Mouse (Mus musculus) kidney, adult 18-20 months (tissue): ENCODE measurements around the gene Rcl1.
A peak's percentile ranks its signal among the peaks of the same experiment; 100 is the strongest.

ENCODE experiments used
- DNase-seq: peaks from one replicate; pipeline ENCODE4 v3.0.0; 2021

The Rcl1 gene

DNA sequence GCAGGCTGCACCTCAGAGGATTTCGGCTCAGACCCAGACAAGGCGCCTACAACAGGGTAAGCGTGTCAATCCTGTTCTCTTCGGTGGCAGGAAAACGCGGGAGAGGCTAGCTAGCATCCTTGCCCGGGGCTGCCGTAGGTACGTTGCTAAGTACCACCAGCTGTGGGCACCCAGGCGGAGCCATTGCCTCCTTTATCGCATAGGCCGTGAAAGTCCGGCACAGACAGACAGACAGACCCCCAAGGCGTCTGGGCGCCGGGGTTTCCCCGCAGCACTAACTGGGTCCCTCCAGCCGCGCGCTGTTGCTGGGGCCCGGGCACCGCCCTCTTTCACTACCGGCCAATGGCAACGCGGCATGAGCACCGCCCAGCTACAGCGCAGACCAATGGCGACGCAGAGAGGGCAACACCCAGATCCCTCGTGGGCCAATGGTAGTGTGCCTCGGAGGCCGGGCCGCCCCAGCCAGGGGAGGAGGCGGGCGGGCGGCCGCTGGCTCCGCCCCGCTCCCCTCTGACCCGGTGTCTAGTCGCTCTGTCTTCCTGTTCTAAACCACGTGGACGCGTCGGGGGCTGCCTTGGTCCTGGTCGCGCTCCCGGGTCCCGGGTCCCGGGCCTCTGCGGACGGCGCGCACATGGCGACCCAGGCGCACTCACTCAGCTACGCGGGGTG lies at the start of gene Rcl1:
Gene Rcl1, plus strand, starts transcription at position 502 of the 669 bp plus-strand sequence.
- peak; percentile 93 for DNase-seq

DNA sequence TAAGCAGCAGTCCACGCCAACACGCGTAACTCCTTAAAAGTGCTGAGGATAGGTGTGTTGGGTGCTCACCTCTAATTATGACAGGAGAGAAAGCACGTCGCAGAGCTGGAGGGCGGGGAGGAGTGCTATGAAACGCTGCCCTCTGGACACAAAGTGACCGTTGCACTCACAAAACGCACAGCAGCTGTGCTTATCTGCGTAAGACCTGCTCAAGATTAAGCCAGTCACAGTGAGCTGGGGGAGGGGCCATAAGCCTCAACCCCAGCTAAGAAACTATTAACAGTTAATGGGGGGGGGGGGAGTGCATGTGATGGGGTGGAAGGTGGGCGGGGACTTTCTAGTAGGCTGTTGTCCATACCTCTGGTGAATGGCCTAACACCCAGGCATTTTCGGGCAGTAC lies 48.4 kb upstream of the Rcl1 start:
- DNase-seq = no peak

DNA sequence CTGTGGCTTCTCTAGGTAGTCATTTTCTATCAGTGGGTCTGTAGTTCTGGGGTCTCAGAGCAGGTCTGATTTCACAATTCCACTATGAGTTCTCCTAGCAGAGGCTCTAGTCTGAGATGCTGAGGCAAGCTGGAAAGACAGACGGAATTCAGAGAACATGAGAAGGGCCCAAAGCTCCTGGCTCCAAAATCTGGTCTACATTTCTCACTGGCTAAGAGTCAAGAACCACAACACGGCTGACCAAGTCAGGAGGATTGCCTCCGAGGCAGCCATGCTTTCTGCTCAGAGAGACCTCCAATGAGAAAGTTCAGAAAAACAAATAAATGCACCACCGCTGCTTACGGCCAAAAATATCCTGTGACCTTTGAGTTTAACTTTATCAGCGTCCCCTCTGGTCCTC lies 46.6 kb upstream of the Rcl1 start:
- DNase-seq = no peak

DNA sequence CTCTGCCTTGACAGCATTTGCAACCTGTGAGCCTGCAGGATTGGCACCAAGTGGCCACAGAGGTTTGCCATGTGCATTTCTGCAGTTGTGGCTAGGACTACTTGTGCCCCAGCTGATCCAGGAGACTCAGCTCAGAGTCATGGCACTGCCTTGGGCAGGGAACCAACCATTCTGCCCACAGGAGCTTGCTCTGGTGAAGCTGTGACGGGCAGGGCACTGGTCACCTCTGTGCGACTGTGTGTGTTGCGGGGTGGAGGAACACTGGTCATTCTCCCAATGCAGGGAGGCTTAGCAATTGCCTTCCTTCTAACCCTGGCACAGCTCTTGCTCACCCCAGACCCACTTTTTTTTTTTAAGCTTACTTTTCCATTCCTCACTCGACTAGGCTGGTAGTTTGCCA lies 45.7 kb upstream of the Rcl1 start:
- DNase-seq = no peak

DNA sequence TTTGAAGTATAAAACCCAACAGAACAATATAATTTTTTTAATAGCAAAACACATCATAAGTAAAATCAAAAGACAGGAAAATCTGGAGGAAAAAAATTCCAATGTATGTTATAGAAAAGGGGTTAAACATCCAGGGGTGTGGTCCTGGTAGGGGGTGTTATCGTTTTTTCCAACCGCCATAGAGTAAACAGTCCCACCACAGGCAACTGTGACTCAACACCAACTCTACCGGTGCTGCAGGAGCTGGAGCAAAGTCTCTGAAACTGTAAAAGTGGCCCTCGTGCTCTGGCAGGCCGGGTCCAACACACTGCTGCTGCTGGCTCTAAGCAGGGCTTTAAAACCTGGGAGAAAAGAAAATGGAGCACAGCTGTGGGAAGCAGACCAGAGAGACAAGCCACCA lies 42.4 kb upstream of the Rcl1 start:
- no peak for DNase-seq

DNA sequence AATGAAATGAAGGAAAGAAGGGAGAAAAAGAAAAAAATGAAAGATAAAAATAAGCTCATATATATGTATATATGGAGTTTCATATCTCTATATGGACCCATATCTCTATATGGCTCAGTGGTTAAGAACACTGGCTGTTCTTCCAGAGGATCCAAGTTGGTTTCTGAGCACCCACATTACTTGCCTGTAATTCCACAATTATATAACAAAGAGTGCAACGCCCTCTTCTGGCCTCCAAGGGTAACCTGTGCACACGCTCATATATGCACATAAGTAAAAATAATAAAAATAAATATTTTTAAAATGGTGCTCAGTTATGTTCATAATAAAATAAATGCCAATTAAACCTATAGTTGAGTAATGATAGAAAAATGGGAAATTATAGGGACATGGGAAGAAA lies 41.5 kb upstream of the Rcl1 start:
- DNase-seq = no peak

DNA sequence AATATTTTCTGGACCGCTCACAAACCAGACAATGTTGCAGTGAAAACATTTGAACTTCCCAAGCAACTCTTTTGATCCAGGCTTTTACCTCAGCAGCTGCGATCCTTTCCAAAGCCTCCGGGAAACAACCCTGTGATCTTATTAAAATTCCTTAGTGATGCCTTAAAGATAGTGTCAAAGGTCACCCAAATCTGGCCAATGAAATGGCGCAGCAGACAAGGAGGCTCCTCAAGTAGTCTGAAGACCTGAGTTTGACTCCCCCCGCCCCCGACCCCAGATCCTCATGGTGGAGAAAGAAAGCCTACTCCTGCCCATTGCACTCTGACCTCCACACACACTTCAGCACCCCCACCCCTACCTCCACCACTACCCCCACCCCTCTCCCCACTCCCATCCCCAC lies 40.9 kb upstream of the Rcl1 start:
- DNase-seq = no peak

DNA sequence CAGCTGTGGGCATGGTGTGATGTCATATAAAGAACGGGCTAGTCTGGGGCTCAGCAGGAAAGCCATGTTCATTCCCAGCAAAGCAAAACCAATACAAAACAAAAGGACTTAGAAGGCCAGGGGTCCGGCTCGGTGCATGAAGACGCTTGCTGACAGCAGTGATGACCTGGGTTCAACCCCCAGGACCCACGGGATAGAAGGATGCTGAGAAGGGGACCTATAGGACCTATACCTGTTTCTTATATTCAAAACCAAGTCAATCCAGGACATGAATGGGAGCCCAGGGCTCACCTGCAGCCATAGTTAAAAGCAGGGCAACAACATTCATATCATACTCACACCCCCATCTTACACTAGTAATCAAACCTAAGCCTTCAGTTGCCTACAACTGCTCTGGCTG lies 38.2 kb upstream of the Rcl1 start:
- no peak for DNase-seq

DNA sequence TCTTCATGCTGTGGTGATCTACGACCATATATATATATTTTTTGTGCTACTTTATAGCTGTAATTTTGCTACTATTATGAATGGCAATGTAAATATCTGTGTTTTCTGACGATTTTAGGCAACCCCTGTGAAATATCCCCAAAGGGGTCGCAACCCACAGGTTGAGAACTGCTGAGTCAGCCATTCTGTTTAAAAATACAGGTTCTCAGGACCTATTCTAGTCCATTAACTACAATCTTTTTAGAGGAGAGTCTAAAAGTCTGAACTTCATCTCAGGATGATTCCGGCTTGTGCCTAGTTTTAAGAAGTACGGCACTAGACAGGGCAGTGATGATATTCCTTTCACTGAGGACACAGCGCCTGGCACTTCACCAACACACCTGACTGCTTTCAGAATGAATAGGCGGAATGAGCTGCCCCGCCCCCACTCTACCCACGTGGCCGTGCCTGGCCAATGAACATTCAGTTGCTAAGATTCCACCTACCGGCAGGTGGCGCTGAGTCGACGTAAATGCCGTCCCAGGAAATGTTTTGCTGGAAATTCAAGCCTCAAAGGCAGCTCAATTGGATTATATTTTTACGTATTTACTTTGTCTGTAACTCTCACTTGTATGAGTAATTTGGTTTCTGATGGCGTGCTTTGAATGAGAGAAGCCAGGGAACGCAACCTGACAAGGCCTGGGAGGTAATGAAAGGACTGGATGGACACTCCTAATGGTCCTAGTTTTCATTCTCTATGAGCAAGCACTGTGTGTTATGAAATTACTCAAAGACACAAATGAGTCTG lies 37.4 kb upstream of the Rcl1 start:
- peak; percentile 97 for DNase-seq

DNA sequence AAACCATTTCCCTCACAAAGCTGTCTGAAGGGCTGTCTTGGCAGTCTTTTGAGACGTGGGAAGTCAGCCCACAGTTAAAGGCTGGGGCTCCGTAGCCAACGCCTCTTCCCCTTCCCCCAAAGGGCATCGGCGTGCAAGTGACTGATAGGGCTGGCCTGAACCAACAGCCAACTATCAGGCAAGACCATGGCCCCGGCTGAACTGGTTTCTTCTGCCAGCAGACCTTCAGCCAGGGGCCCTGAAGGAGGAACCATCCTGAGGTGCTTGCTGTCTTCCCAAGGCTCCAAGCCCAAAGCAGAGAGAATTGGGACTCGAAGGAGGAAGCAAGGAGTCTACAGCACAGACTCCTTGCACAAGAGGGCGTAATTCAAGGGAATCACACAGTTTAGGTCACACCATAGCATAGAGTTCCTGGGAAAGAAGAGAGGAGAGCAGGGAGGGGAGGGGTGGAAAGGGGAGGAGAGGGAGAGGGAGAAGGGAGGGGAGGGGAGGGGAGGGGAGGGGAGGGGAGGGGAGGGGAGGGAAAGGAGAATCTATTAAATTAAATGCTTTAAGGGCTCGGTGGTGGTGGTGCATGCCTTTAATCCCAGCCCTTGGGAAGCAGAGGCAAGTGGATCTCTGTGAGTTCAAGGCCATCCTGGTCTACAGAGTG lies 36.6 kb upstream of the Rcl1 start:
- peak; percentile 36 for DNase-seq

DNA sequence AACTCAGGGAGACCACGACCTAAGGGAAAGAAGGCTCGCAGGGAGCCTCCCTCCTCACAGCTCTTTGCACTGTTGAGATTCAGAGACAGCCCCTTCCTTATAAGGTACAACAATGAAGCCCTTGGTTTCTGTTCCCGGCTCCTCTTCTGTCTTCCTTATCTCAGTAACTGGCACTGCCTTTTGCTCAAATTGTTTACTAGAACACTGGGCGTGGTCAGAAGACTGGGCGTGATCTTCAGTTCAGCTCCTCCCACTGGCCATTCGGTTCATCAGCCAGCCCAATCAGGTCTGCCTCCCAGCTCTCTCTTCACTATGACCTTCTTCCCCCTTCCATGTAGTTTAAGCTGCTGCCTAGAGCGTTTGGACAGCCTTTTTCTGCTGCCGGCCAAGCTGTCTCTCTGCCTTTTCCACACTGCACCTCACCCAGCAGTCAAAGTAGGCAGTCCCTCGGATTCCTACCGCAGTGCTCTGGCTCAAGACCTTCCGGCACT lies 34.1 kb upstream of the Rcl1 start:
- DNase-seq = peak; percentile 87

DNA sequence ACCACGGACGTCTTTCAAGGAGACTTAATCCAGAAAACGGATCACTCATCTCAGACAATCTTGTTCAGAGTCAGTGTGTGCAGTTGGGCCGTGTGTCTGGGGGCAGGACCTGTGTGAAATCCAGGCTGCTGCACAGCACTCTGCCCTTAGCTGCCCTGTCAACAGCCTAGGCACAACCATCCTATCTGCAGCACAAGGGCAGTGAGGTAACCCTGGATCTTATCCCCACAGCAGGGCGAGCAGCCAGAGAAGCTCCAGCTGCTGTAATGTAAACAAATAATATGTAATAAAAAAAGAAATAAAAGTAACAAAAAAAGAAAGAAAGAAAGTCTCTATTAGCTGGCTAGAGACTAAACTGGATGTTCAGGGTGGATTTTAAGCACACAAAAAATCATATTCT lies 32.0 kb upstream of the Rcl1 start:
- no peak for DNase-seq

DNA sequence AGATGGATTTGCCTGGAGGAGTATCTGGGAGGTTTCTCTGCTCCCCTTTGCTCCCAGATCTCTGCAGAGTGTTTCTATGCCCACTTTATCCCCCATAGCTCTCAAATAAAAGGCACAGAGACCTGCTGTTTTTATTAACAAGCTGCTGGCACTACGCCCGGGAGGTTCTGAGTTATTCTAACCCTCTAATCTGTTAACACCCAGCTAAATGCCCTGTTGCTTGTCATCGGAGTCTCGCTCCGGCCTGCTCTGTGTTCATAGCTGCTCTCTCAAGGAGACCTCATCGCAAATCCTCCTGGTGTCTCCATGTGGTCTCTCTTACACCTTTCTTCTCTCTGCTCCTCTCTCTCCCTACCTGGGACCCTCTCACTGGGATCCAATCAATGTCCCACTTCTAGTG lies 26.4 kb upstream of the Rcl1 start:
- peak; percentile 42 for DNase-seq

DNA sequence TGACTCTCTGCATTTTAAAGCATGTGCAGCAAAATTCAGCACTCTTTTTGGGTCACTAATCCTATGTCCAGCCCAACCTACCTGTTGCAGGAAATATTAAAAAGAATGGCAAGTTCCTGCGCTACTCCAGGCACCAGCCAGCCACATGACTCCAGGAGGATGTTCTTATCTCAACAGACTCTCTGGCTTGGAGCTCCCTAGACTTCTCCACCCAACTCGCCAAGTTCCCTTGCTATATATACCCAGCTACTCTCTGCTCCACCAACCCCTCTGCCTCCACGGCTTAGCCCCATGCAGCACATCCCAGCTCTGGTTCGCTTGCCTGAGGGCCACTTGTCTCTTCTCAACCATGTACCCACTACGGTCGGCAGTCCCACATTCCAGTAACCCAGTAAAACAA lies 12.5 kb upstream of the Rcl1 start:
- no peak for DNase-seq

DNA sequence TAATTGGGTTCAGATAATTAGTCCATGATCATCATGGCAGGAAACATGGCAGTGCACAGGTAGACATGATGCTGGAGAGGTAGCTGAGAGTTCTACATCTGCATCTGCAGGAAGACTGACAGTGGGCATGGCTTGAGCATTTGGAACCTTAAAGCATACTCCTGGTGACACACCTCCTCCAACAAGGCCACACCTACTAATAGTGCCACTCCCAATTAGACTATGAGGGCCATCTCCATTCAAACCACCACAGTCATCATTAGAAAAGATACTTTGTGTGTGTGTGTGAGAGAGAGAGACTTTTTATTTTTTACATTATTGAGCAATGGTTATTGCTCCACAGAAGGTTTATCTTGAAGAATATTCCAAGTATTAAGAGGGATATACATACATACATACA lies 9.0 kb upstream of the Rcl1 start:
- DNase-seq = no peak

DNA sequence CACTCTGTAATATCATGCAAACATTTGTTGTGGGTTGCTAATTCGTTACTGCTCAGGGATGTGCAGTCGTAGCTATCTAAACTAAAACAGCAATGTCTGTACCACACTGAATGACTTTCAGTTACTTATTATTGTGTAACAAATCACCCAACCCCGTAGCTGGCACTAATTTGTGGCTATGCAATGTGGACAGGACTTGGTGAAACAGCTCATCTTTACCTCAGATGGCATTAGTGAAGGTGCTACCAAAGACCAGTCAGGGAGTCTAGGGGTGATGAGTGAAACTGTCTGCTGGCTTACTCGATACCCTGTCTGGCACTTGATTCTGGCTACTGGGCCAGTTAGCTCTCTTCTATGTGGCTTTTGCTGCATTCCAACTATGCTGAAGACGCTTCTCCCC lies 2.1 kb upstream of the Rcl1 start:
- DNase-seq = no peak

DNA sequence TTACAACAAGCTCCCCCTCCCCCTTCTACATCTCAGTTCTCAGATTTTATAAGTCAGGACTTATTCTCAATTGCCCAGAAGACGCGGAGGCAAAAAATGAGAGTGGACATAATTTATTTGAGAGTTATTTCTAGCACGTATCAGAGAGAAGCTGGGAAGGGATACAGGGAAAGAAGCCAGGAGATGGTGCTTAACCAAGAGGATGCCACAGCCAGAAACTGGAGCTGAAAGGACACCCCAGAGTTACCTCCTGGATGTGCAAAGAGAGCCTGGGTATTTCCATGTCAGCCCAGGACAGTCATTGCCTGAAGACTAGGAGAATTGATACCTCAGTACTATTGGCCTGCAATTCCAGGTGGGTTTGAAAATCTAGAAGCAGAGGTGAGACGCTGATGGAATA lies 1.6 kb upstream of the Rcl1 start:
- no peak for DNase-seq

DNA sequence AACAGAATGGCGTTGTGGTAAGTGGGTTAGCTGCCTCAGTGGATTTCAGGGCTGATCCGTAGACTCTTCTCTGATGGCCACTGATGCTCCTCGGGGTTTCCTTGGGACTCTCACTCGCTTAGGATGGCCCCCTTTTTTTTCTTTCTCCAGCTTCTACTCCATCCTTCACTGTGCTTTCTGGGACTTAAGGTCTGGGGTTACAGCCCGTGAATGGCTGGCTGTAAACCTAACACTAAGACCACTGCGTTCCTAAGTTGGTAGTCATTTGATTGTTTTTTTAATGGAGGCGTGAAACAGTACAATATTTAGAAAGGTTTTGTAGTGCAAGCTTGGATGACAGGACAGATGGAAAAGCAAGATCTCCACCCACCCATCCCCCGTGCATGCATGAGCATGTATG lies 914 bp upstream of the Rcl1 start:
- DNase-seq = no peak

DNA sequence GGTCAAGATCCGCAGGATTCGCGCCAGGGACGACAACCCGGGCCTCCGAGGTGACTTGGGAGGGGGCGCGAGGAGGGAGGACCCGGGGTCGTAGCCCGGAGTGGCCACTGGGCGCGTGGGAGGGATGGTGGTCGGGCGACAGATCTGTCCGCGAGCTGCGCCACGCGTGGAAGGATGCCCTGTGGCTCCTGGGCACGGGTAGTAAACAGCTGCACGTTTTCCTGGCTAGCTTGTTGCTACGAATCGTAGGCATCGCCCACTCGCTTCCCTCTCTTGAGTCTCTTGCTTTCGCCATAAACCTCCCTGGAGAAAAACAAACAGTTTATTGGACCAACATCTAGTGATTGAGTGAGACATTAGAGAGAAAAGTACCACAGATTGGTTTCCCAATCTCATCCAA lies 416 bp downstream of the Rcl1 start:
- DNase-seq = no peak

DNA sequence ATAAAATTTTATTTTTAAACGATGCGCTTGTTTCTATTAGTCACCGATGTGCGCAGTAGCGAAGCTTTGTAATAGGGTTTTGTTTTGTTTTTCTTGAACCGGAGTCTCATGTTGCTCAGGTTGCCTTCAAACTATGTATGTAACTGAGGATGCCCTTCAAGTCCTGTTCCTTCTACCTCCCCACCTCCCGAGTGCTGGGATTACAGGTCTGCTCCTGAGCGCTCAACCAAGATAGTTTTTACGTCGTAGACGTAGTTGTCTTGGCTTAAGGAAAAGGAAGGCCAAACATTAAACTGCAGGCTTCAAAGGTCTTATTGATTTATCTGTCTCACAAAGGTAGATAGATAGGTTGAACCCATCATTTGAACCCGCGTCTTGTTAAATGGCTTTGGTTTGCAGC lies 923 bp downstream of the Rcl1 start:
- no peak for DNase-seq

DNA sequence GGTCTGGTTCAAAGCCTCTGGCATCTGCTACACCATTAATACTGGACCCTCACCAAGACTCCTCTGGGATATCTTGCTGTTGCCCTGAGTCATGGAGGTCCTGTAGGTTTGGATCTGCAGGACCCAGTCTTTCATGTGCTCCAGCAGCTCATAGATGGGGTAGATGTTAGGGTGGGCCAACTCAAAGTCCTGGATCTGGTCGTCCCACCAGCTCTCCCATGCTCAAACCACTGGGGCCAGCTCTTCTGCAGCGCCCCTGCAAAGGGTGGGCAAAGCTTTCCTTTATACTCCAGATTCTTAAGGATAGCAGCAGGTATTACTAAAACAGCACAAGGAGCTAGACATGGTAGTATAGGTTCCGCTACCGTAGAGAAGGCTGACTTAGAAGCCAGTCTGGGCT lies 4.6 kb downstream of the Rcl1 start:
- no peak for DNase-seq

DNA sequence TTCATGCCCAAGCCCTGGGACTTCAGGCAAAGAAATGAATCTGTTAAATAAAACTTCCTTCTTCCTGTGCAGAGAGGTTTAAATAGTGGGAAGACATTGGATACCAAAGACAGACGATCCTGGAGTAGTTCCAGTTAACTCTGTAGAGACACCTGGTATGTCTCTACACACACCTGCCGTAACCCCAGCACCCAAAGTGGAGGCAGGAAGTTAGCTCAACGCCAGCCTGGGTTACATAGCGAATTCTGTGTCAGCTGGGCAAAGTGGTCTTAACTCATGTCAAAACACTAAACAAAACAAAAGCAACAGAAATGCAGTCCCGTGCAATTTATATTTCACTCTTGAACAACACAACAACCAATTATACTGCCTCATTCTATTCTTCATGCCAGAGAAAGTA lies 5.1 kb downstream of the Rcl1 start:
- DNase-seq = no peak

DNA sequence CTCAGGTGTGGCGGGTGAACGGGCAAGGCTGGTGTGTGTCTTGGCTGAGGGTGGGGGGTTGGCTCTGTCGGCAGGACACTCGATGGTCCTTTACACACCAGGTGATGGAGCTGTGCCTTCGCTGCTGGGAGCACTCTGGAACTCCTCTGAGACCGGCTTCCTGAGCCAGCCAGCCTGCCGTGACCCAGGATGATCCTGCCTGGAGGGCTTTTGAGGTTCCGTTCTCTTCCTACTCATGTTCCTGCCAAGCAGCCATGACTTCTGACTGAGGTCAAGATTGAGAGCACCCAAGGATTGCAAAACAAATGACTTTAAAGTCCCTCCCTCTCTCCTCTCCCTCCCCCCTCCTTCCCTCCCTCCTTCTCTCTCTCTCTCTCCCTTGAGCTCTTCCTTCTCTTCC lies 11.5 kb downstream of the Rcl1 start:
- DNase-seq = peak; percentile 72
